Mouse (Mus musculus) liver, embryonic 14.5 days (tissue): ENCODE measurements around the gene Synm.
A peak's percentile ranks its signal among the peaks of the same experiment; 100 is the strongest.

ENCODE experiments used
- CTCF ChIP-seq: IDR thresholded peaks from 2 replicates; pipeline ENCODE4 v1.5.1; 2016; ENCODE audit warnings: antibody characterized with exemption, low read depth, control low read depth
- EP300 ChIP-seq: IDR thresholded peaks from 2 replicates; pipeline ENCODE4 v1.6.1; 2016; ENCODE audit warnings: antibody characterized with exemption, low read depth

- TF ChIP-seq CTCF (peak; percentile 69), EP300 (no peak)
These were observed 58.7 kb downstream of the Synm start for GRCm38 (mm10) chr7:67700846-67701245.
